Mouse (Mus musculus) erythroblast, embryonic 14.5 days (primary cell): ENCODE measurements around the gene Odf3l2.

Experiments used
- GATA1 ChIP-seq: IDR thresholded peaks from 2 replicates; pipeline ENCODE4 v1.6.1; 2012; ENCODE audit warnings: low read length, inconsistent platforms, mixed read lengths
- TAL1 ChIP-seq: IDR thresholded peaks from 3 replicates; pipeline ENCODE4 v1.6.1; 2012; ENCODE audit warnings: low read length, inconsistent platforms, mixed read lengths

DNA sequence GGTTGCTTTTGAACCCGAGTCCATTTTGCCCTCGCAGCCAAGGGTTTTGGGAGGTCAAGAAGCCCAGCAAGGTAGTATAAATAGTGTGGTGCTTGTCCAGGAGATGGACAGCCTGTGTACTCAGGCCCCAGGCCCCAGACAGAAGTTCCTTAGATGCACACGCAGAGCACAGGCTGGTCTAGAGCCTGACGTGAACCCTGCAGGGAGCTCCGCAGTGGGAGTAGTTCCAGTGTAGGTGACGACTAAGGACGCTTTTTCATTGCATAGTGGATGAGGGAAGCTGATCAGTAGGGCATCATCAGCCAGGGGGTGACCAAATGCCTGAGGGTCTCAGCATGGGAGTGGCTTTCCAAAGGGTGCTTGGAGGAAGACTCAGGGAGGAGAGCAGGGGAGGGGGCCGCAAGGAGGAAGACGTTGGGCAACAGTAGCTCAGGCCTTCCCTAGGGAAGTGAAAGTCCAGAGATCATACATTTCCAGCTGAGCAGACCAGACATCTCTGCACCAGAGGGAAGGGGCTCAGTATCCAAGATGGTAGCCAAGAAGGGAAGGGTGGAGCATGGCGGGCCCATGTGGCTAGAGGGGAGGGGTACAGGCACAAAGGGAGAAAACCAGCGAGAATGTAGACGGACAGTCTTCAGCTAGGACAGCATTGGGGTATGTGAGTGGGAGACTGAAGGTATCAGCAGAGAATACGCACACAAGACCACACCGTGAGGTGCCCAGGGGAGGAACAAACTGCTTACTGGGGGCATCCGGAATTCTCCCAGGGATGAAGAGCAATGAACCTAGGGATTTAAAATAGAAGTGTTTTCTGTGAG, 24.7 kb upstream of the Odf3l2 start:
- TF ChIP-seq GATA1 (no peak), TAL1 (no peak)
